Mouse (Mus musculus) CD4-positive, CD25-positive, alpha-beta regulatory T cell, adult 2 months (primary cell): ENCODE results near the gene Gna11.
A peak's percentile ranks its signal among the peaks of the same experiment; 100 is the strongest.

ENCODE experiments used
- DNase-seq: peaks from one replicate; pipeline ENCODE4 v3.0.0-alpha.2; 2012; ENCODE audit warnings: low read depth, low spot score

The Gna11 gene

DNA sequence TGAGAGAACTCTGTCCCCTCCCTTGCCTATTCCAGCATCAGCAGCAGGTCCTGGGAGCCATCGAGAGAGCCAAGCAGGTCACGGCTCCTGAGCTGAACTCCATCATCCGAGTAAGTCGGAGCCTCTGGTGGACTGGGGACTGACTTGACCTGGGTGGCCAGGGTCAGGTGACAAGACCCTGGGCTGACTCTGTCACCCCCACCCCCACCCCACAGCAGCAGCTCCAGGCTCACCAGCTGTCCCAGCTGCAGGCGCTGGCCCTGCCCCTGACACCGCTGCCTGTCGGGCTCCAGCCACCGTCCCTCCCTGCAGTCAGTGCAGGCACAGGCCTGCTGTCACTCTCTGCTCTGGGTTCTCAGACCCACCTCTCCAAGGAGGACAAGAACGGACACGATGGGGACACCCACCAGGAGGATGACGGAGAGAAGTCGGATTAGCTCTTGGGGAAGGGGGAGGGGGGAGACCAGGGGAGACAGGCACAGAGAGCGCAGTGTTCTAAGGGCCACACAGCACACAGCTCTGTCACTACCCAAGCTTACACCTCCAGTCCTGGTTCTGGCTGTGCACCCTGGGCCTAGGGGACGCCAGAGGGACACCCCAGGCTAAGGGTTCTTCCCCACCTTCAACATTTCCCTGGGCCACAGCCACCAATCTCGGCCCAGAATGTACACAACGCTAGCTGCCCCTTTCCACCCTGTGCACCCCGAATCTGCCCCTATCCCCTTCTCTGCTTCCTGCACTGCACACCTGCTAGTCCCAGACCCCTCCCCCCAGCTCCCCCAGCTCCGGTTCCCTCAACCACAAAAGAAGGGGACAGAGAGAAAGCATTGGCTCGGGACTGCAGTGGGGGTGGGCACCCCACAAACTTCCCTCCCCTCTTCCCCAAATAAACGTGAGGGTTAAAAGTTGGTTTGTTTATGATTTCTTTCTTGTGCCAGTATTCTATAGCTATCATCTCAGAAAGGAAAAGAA, 20.6 kb upstream of the Gna11 start:
- no peak for DNase-seq

DNA sequence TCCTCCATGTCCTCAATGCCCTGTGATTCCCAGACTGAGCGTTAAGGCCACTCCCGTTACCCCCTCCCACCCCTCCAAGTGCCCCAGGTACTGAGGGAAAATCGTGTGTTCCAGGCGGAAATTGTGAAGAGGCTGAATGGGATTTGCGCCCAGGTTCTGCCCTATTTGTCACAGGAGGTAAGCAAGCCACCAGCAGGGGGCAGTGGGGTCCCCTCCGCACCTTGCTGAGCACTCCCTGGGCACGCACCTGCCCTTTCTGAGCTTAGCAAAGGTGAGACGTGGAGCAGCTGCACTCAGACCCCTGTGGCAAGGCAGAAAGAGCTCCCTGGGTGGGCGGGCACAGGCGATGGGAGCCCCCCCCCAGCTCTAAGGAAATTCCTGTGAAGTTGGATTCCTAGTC, 19.7 kb upstream of the Gna11 start:
- peak; percentile 85 for DNase-seq

DNA sequence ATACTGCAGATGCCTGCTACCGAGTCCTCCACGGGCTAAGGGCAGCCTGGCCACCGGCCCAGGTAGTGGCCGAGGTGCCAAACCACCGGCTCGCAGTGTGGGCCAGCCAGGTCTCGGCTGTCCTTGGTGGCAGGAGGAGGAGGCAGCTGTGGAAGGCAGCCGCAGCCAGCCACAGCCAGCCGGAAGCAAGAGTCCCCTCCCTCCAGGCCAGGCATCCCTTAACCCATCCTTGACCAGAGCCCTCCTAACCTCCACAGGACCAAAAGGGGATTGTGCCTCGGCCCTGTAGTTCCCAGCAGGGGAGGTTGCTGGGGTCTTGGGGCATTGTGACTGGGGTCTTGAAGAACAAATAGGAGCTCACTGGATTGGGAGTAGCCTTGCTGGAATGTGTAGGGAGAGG, 19.2 kb upstream of the Gna11 start:
- DNase-seq, result no peak

DNA sequence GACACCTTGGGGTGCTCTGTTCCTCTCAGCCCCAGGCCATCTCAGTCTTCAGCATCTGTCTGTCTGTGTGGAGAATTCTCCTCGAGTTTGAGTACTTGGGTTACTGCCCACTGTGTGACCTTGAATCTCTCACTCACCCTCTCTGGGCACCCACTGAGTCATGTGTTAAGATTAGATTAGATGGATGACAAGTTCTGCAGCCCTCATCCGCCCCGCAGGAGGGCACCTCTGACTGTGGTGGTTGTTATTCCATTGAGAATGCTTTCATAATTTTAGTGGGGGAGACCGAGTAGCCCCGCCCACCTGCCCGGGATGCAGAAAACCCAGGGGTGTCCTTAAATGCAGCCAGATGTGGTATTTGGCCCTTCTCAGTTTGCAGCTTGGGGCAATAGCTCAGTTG, 18.5 kb upstream of the Gna11 start:
- no peak for DNase-seq

DNA sequence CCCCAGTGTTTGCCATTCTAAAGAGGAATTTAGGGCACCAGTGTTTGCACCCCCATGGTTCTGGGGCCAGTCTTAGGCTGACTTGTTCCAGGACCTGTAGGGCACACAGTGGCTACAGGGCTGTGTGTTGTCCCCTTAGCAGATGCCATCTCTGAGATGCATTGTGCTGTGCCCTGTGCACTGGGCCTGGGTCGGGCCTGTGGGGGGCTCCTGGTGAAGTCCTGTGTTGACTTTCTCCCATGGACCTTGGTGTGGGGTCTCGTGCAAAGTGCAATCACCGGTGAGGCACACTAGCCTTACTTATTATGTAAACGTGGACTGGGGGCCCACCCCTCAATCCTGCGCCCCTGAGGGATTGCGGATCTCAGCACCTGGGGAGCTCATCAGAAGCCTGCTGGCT, 17.4 kb upstream of the Gna11 start:
- no peak for DNase-seq

DNA sequence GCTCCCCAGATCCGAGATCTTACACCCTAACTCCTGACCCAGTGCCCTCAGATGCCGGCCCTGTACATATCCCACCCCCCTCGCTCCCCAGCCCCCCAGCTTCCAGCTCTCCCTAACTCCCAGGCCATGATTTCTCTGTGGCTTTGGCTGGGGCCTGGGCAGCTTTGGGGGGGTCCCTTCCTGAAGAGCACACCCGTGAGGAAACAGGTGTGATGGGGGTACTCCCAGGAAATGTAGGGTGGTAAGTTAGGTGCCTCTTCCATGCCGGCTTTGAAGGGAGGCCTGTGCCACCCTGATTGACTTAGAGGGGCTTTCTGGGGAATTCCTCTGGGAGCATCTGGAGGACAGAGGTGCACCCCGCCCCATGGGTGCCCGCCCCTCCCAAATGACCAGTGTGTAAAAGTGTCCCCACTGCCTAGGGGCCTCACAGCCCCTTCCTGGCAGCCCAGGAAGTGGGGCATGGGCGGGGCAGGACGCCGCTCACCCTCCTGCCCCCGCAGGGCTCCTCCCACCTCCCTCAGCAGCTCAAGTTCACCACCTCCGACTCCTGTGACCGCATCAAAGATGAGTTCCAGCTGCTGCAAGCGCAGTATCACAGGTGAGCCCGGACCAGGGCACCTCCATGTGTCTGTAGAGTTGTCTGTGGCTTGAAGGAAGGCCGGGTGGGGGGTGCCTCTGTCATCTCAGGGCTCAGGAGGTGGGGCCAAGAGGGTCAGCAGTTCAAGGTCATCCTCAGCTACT, 15.9 kb upstream of the Gna11 start:
- DNase-seq, result peak; percentile 94

DNA sequence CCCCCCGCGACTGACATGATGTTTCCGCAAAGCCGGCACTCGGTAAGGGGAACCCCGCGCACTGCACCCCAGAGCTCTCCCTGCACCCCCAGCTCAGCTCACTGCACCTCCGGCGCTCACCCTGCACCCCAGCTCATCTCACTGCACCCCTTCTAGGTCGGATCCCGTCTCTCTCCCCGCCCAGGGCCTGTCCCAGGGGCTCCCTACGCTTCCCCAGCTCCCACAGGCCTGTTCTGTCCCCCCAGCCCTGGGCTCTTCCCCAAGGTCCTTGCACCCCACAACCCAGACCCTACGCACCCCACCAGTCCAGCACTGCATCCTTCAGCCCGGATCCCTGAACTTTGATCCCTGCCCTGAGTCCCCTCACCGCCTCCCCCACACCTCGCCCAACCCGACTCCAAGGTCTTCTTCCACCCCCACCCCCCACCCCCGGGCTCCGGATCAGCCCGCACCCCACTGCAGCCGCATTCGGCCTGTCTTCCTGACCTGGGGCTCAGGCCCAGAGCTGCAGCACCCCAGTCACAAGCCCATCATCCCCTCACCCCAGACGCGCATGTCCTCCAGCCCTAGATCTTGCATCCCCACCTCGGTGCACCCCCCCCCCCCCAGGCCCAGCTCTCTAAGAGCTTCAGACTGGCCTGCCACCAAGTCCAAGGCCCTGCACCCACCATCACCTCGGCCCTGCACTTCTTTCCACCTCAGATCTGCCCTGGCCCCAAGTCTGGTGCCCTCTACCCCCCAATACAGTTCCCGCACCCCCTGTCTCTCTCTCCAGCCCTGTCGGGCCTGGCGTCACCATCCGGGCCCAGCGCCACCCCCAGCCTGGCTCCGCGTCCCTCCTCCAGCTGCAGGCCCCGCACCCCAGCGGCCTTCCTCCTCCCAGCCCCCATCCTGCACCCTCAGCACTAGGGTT, 14.9 kb upstream of the Gna11 start:
- DNase-seq, result peak; percentile 79

DNA sequence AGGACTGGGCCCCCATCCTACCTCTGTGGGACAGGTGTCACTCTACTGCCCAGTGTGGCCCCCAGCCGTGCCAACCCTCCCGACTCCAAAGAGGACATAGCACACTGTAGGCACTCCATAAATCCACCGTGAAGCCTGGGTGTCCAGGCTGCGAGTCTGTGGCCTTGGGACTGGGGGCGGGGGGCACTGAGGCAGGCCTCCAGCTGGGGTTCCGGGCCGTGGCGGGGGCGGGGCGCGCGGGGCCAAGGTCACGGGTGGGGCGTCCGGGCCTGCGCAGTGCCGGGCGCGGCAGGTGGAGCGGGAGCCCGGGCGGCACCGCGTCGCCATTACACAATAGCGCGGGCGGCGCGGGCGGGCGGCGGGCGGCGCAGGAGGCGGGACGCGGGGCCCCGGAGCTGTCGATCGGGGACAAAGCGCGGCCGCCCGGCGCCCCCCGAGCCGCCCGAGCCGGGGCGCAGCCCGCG, 14.2 kb upstream of the Gna11 start, which contains the start of gene Aes:
Aes (plus strand) TSS at position 326 of the 464 bp plus-strand sequence.
- peak; percentile 87 for DNase-seq

DNA sequence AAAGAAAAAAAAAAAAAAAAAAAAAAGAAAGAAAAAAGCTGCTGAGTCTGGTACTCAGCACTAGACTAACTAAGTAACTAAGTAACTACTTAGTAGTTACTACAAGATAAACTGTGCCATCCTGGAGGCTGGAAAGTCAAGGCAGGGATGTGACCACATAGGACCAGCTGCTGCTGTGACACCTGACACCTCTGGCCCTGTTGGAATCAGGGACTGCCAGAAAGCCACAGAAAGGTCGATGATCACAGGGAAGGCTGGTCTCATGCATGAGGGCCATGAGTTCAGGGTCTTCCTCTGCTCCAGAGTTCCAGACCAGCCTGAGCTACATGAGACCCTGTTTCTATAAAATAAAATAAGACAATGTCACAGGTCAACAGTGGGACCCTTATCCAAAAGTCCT, 12.5 kb upstream of the Gna11 start:
- DNase-seq, result no peak

DNA sequence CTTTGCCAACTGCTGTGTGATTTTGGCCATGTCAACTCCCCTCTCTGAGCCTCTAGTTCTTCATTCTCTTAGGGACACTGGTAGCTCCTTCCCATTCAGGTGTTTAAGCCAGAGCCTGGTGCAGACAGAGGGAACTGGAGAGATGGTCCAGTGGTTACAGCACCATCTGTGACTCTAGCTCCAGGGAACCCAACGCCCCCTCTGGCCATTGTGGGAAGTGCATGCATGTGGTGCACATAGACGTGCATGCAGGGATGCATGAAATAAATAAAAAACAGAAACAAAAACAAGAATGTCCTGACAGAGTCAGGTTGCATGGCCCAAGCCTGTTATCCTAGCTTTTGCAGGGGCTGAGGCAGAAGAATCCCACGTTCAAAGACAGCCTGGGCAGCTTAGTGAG, 11.3 kb upstream of the Gna11 start:
- DNase-seq, result peak; percentile 59

DNA sequence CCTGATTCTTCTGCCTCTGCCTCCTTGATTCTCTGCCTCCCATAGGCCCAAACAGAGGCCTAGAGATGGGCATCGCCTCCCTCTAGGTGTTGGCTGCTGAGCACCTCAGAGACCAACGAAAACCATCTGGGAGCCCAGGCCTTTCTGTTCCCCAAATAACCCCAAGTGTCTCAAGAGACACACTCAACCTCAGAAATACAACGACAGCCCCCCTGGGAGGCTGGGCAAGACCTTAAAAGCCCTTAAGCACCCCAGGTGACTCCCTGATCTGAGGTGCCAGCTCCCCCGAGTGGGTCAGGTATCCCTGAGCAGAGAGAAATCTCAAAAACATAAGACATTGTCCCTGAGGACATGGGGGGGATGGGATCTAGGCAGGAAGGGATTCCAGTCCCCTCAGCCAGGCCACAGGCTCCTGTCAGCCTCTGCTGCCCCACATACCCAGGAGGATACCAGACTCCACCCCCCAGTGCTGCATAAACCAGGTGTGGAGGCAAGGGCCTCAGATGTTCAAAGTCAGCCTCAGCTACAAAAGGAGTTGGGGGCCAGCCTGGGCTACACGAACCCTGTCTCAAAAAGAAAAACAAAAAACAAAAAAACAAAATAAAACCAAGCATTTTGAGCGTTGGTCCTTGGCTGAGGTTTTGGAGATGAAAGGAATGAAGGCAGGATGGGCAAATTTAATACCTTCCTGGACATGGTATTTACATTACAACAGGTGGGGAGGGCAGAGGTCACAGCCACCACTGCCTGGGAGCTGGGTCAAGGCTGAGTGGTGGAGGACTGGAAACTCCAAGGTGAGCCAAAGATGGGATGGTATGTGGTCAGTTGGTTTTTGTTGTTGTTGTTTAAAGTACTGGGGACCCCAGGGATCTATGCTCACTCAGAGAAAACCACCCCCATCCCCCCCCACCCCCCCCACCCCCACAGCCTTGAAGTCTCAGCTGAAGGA, 9.1 kb upstream of the Gna11 start:
- DNase-seq, result no peak

DNA sequence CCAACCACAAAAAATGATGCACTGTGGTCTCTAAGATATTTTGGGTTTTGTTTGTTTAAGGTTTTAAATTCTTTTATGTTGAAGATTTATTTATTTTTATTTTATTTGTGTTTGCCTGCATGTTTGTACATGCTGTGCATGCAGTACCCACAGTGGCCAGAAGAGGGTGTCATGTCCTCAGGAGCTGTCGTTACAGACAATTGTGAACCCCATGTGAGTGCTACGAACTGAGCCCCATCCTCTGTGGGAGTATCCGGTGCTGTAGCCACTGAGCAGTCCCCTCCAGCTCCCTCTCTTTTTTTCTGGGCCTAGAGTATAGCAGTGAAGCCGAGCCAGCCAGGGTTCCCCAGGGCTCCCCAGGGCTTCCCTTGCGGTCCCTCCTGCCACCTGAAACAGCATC, 8.2 kb upstream of the Gna11 start:
- DNase-seq, result peak; percentile 82

DNA sequence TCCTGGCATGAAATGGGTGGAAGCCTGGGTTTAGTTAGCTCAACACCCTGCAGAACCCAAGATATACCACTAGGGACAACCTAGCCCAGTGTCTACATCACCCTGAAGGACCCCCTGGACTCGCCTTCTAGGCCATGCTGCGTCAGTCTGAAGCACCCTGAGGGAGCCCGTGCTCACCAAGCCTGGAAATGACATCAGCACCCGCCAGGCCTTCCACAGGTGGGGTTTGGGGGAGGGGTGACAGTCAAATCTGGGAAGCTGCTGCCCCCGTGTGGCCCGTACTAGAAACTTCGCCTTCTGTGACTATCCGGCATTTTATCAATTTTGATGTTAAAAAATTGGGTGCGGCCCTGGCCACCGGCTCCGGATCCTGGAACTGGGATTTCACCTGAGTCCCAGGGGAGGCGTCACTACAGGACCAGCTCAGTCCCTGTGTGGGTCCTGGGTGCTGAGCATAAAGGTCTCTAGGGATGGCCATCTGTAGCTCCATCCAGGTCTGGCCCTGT, 6.7 kb upstream of the Gna11 start:
- DNase-seq, result peak; percentile 96

DNA sequence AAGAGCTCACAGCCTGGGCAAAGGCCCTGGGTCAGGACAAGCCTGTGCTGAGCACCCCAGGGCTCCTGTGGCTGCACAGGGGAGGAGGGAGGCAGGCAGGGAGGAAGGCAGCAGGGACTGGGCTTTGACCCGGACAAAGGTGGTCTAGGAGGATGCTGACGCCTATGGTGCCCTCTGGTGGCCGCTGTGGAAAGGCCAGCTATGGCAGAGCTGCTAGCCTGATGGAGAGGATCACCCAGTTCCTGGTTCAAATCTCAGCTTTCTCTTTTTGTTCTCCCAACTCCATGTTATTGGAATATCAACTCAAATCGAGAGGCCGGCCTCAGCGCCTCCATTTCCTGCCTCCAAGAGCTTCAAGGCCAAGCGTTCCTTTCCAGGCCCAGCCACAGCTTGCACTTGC, 5.3 kb upstream of the Gna11 start:
- peak; percentile 89 for DNase-seq

DNA sequence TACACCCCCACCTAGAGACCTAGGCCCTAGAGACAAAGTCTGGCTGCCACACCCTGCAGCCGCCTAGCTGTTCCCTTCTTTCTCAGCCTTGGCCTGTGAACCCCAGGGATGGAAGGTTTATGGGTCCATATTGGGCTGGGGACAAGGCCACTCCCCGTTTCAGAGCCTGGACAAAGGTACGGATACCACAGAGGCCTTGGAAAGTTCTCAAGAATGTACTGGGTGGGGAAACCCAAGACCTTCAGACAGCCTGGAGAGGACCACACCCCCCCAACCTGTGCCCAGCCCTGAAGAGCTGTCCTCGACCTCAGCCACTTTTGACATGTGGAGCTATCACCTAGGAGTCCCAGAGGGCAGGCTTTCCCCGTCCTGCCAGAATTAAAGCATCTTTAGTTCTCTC, 4.0 kb upstream of the Gna11 start:
- no peak for DNase-seq

DNA sequence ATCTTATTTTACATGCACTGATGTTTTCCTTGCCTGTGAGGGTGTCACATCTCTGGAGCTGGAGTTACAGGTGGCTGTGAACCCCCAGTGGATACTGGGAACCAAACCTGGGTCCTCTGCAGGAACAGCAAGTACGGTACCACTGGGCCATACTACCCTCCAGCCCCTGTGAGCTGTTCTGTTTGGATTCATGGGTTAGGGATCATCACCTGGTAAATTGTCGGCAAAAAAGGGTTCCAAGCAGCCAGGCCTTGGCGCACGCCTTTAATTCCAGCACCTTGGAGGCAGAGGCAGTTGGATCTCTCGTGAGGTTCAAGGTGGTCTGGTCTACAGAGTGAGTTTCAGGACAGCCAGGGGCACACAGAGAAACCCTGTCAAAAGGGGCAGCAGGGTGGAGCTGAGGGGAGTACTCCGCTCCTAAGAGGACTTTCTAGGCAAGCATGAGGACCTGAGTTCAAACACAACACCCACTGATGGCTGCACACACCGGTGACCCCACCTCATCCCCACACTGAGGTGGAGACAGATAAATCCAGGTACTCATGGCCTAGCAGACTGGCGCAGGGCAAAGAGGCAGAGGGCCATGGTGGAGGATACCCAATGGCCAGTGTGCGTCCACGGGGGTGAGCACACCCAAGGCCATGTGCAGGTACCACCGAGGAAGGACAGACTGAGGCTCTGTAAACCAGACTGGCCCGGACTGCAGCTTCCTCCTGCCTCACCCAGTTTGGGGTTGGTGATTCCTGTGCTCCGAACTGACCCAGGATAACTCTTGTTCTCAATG, 2.0 kb upstream of the Gna11 start:
- DNase-seq, result no peak

DNA sequence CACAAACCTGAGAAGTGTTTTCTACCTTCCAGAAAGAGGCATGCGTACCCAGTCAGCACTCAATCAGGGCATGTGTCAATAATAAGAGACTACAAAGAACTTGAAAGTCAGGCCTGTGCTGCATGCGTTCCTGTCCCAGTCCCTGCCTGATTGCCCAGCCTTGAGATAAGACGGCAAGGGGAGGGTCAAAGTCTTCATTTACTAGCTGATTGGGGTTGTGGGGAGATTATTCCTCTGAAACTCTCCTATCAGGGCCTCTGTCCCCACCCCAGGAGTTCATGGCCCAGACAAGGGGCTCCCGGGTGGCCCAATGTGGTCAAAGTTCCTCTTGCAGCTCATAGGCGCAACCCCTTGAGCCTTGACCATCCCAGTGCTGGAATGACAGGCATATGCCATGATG, 1.3 kb upstream of the Gna11 start:
- DNase-seq, result no peak

DNA sequence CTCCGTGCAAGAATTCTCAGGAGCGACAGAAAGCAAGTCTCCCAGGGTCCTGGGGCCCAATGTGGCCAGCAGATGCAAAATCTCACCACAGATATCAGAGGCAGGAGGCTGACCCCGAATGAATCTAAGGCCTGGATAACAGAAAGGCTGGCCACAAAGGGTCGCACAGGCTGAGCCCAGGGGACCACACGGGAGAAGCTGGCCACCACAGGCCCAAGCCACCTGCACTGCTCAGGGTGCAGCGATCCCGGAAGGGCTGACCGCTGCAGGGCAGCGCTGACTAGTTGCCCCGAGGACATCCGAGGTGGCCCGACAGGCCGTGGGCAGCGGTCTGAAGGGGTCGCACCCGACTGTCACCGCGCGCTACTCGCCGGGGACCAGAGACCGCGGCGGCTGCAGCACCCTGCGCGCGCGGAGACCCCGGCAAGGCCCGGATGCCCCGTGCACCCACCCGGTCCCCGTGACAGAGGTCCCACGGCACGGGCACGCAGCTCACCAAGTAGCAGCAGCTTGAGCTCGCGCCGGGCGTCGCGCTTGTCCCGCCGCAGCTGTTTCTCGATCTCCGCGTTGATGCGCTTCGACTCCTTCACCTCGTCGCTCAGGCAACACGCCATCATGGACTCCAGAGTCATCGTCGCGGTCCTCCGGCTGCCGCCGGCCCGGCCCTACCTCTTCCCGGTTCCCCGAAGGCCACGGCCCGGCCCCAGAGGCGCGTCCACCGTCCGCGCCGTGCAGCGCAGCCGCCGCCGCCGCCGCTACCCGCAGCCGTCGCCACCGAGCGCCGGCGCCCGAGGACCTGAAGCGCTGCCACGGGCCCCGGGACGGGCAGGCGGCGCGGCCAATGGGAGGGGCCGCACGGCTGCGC, 462 bp downstream of the Gna11 start:
- no peak for DNase-seq
